Mouse (Mus musculus): Measurements from ENCODE around the gene Ttbk1. TPM values are rescaled to one million over a fixed set of nuclear protein-coding genes. Genes with fewer than 3 reads are reported as not detected.
"Not testable (repeated sequence)": the region's sequence is repeated elsewhere in the genome, so short reads cannot be mapped to it uniquely, and the experiment has no call there.

Ttbk1 gene
- polyA plus RNA-seq, 1 experiment from 2014 or later, result 5.0 TPM

DNA sequence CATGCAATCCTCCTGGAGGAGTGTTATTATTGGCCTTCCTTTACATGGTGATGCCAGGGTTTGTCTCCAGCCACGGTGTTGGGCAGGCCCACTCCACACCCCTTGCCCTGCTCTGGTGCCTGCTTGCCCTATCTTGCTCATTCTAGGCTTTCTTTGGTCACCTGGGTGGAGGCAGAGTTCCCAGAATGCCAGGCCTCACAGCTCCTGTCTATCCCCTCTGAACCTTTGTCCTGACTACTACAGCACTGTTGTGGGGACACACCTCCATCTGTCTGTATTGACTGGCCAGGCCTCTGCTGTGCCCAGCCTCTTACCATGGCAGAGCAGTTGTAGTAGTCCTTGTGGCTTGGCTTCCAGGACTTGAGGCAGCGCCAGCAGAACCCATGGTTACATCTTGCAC lies 15.3 kb upstream of the Ttbk1 start:
- Histone ChIP-seq H3K9me3 (no peaks in the 10 kb centered on the region), H3K4me1 (peaks cover 4% of the 10 kb centered on the region; the same call in 1 of the 2 replicates), H3K4me2 (no peak overlapping the region), H3K27ac (no peak overlapping the region), H3K36me3 (replicated peaks) (peaks cover 27% of the 10 kb centered on the region), H3K4me3 (replicated peaks) (no peak overlapping the region), H3K9ac (no peak overlapping the region), H3K27me3 (no peaks in the 10 kb centered on the region)
- WGBS, result 75% methylated on average over 2 of the region's 2 CpGs
- ATAC-seq (ENCODE audit: low FRiP score), result no peak

DNA sequence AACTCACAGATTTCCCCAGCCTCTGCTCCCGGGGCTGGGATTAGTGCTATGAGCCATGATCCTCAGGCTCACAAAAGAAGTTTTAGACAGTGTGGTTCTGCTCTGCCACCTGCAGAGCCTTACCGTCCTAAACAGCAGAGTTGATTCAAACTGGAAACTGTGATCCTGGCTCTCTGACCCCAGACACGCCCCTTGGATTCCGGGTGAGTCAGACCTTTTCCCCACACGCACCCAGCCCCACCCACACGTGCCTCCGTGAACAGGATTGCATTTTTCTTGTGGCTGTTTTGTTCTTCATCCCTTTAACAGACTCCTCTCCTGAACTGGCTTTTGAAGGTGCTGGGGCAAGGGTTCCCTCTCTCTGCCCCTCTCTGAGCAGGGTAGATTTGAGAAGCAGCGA lies 10.5 kb upstream of the Ttbk1 start:
- Histone ChIP-seq H3K4me1 (peaks cover 14% of the 10 kb centered on the region), H3K27ac (no peak overlapping the region), H3K4me2 (0 out of 2 replicates have a peak overlapping the region, but pooled peaks have one; percentile 82), H3K27me3 (peaks cover 19% of the 10 kb centered on the region), H3K36me3 (replicated peaks) (peaks cover 27% of the 10 kb centered on the region), H3K4me3 (replicated peaks) (no peak overlapping the region), H3K9me3 (no peaks in the 10 kb centered on the region), H3K9ac (no peak overlapping the region)
- ATAC-seq (ENCODE audit: low FRiP score), result no peak
- WGBS, result 61% methylated on average over 8 of the region's 8 CpGs

- H3K36me3 ChIP-seq (replicated peaks), result peaks cover 22% of the 10 kb centered on the region
- whole genome bisulfite sequencing, result under 1% methylated on average over 42 of the region's 44 CpGs
- H3K4me2 ChIP-seq, result peak within 1 kb of the TSS; percentile 82
- no peaks in the 10 kb centered on the region for H3K9me3 ChIP-seq
- peak within 1 kb of the TSS; percentile 72 for H3K9ac ChIP-seq
- H3K4me1 ChIP-seq, result peaks cover 14% of the 10 kb centered on the region
- peaks cover 19% of the 10 kb centered on the region for H3K27me3 ChIP-seq
- peak; percentile 97 for ATAC-seq (ENCODE audit: low FRiP score)
- peak within 1 kb of the TSS; percentile 62 for H3K4me3 ChIP-seq (replicated peaks)
- 0 out of 2 replicates have a peak within 1 kb of the TSS, but pooled peaks have one; percentile 53 for H3K27ac ChIP-seq
Measured at GRCm38 (mm10) chr17:46496623-46497434, 9.4 kb upstream of the Ttbk1 start, which contains the start of gene Dnph1. TSS of gene Dnph1 (plus strand) at chr17:46496711.

GRCm38 (mm10) chr17:46496081-46496480 lies 8.6 kb upstream of the Ttbk1 start:
- ATAC-seq (ENCODE audit: low FRiP score); H3K4me3 ChIP-seq (replicated peaks): not testable (repeated sequence)

GRCm38 (mm10) chr17:46495486-46495885 lies 8.0 kb upstream of the Ttbk1 start:
- H3K4me2 ChIP-seq, result no peak overlapping the region
- 82% methylated on average over 5 of the region's 5 CpGs for WGBS
- H3K36me3 ChIP-seq (replicated peaks), result peaks cover 21% of the 10 kb centered on the region
- H3K9me3 ChIP-seq, result no peaks in the 10 kb centered on the region
- peaks cover 14% of the 10 kb centered on the region for H3K4me1 ChIP-seq
- H3K9ac ChIP-seq, result no peak overlapping the region
- H3K27me3 ChIP-seq, result peaks cover 19% of the 10 kb centered on the region
- no peak for ATAC-seq (ENCODE audit: low FRiP score)
- H3K4me3 ChIP-seq (replicated peaks), result no peak overlapping the region
- H3K27ac ChIP-seq, result no peak overlapping the region

More at GRCm38 (mm10) chr17:46496081-46496480, 8.6 kb upstream of the Ttbk1 start:
- H3K27ac ChIP-seq, H3K4me2 ChIP-seq, H3K9ac ChIP-seq, H3K9me3 ChIP-seq: not testable (repeated sequence)
- H3K4me1 ChIP-seq, result peaks cover 14% of the 10 kb centered on the region
- peaks cover 19% of the 10 kb centered on the region for H3K27me3 ChIP-seq
- peaks cover 22% of the 10 kb centered on the region for H3K36me3 ChIP-seq (replicated peaks)

GRCm38 (mm10) chr17:46486995-46487394 lies 480 bp downstream of the Ttbk1 start:
- Histone ChIP-seq H3K9me3 (no peaks in the 10 kb centered on the region), H3K4me2 (peak overlapping the region; percentile 84), H3K36me3 (replicated peaks) (0 out of 2 replicates have a peak, but pooled peaks cover 2% of the 10 kb centered on the region), H3K9ac (peak overlapping the region; percentile 93), H3K4me1 (peaks cover 51% of the 10 kb centered on the region), H3K4me3 (replicated peaks) (peak overlapping the region; percentile 87), H3K27ac (peak overlapping the region; percentile 46; the same call in 1 of the 2 replicates), H3K27me3 (peaks cover 54% of the 10 kb centered on the region)
- 1% methylated on average over 18 of the region's 22 CpGs for WGBS
- peak; percentile 53 for ATAC-seq (ENCODE audit: low FRiP score)

DNA sequence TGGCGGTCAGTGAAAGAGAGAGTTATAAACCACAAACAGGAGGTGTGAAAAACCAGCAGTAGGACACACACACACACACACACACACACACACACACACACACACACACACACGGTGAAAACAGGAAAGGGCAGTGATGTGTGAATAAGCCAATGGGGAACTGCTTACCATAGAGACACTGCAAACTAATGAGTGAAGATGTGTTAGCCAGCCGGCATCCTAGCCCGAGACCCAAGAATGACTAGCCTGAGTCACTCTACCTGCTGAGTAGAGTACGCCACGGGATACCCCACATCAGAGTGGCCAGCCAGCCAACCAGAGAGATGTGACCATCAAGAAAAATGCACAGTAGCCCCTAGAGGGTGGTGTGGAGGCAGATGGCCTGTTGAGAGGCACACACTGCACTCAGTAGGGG lies 3.0 kb downstream of the Ttbk1 start:
- Histone ChIP-seq H3K4me2 (peak overlapping the region; percentile 76), H3K9ac (peak overlapping the region; percentile 56; the same call in 1 of the 2 replicates), H3K9me3 (no peaks in the 10 kb centered on the region), H3K4me1 (peaks cover 51% of the 10 kb centered on the region), H3K27ac (no peak overlapping the region), H3K36me3 (replicated peaks) (peaks cover 16% of the 10 kb centered on the region), H3K27me3 (peaks cover 47% of the 10 kb centered on the region), H3K4me3 (replicated peaks) (peak overlapping the region; percentile 36)
- no peak for ATAC-seq (ENCODE audit: low FRiP score)
- WGBS, result 11% methylated on average over 6 of the region's 6 CpGs

- 2% methylated on average over 13 of the region's 13 CpGs for WGBS
- Histone ChIP-seq H3K4me3 (replicated peaks) (peak overlapping the region; percentile 36), H3K36me3 (replicated peaks) (peaks cover 21% of the 10 kb centered on the region), H3K4me2 (peak overlapping the region; percentile 76), H3K4me1 (peaks cover 51% of the 10 kb centered on the region), H3K27ac (no peak overlapping the region; the same call in 1 of the 2 replicates), H3K27me3 (peaks cover 46% of the 10 kb centered on the region), H3K9ac (peak overlapping the region; percentile 56), H3K9me3 (no peaks in the 10 kb centered on the region)
- ATAC-seq (ENCODE audit: low FRiP score), result peak; percentile 7
Measured at GRCm38 (mm10) chr17:46484021-46484431, 3.4 kb downstream of the Ttbk1 start.

GRCm38 (mm10) chr17:46483561-46484001 lies 3.9 kb downstream of the Ttbk1 start:
- peak overlapping the region; percentile 56 for H3K9ac ChIP-seq
- H3K4me1 ChIP-seq, result peaks cover 51% of the 10 kb centered on the region
- H3K4me3 ChIP-seq (replicated peaks), result peak overlapping the region; percentile 36
- no peaks in the 10 kb centered on the region for H3K9me3 ChIP-seq
- peaks cover 25% of the 10 kb centered on the region for H3K36me3 ChIP-seq (replicated peaks)
- peaks cover 41% of the 10 kb centered on the region for H3K27me3 ChIP-seq
- peak; percentile 51 for ATAC-seq (ENCODE audit: low FRiP score)
- 3% methylated on average over 16 of the region's 16 CpGs for WGBS
- peak overlapping the region; percentile 47; the same call in 1 of the 2 replicates for H3K27ac ChIP-seq
- H3K4me2 ChIP-seq, result peak overlapping the region; percentile 76

DNA sequence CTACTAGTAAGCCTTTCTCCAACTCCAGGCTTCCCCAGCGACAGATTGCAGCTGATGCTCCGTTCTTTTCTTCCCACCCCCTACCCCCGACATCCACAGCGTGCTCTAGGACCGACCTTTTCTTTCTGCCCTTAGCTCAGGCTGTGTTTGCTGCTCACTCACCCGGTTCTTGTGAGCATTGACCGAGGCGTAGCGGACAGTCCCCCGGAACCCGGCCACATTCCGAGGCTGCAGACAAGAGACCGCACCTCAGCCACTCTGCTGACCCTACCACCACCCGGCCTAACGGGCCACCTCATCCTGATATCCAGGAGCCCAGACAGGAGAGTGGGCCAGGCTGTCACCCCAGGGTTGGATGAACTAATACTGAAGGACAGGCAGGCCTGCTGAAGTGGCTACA lies 10.2 kb downstream of the Ttbk1 start:
- no peak overlapping the region for H3K9ac ChIP-seq
- 89% methylated on average over 15 of the region's 15 CpGs for whole genome bisulfite sequencing
- ATAC-seq (ENCODE audit: low FRiP score), result no peak
- no peaks in the 10 kb centered on the region for H3K9me3 ChIP-seq
- H3K4me1 ChIP-seq, result no peaks in the 10 kb centered on the region
- H3K36me3 ChIP-seq (replicated peaks), result peaks cover 81% of the 10 kb centered on the region
- no peak overlapping the region for H3K4me2 ChIP-seq
- H3K27me3 ChIP-seq, result no peaks in the 10 kb centered on the region
- no peak overlapping the region for H3K4me3 ChIP-seq (replicated peaks)
- H3K27ac ChIP-seq, result no peak overlapping the region

DNA sequence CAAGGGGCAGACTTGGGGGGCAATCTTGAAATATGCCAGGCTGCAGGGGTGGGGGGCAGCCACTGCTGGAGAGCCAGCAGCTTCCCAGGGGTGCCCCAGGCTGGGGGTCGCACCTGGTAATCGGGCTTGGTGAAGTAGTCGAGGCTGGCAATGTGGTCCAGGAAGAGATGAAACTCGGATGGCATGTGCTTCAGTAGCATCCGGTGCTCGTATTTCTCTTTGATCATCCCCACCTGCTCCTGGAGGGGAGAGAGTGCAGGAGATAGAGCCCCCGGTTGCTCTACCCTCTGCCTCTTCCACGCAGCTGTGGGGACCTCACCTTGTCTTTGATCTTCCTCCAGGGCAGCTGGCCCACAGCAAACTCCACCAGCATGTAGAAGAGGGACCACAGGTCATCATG lies 10.9 kb downstream of the Ttbk1 start:
- no peak overlapping the region for H3K27ac ChIP-seq
- H3K27me3 ChIP-seq, result no peaks in the 10 kb centered on the region
- no peak for ATAC-seq (ENCODE audit: low FRiP score)
- WGBS, result 91% methylated on average over 8 of the region's 8 CpGs
- H3K4me1 ChIP-seq, result no peaks in the 10 kb centered on the region
- H3K36me3 ChIP-seq (replicated peaks), result peaks cover 78% of the 10 kb centered on the region
- no peak overlapping the region for H3K9ac ChIP-seq
- no peaks in the 10 kb centered on the region for H3K9me3 ChIP-seq
- H3K4me2 ChIP-seq, result no peak overlapping the region
- no peak overlapping the region for H3K4me3 ChIP-seq (replicated peaks)

GRCm38 (mm10) chr17:46467830-46468229 lies 19.6 kb downstream of the Ttbk1 start:
- Histone ChIP-seq H3K27ac (peak overlapping the region; percentile 63; the same call in 1 of the 2 replicates), H3K4me1 (peaks cover 4% of the 10 kb centered on the region; the same call in 1 of the 2 replicates), H3K4me3 (replicated peaks) (no peak overlapping the region), H3K27me3 (no peaks in the 10 kb centered on the region), H3K4me2 (no peak overlapping the region), H3K9ac (no peak overlapping the region), H3K9me3 (no peaks in the 10 kb centered on the region), H3K36me3 (replicated peaks) (peaks cover 82% of the 10 kb centered on the region)
- WGBS, result 73% methylated on average over 9 of the region's 9 CpGs
- ATAC-seq (ENCODE audit: low FRiP score), result 0 out of 2 replicates have a peak, but pooled peaks have one; percentile 30

Measured in forebrain, embryonic 12.5 days (tissue).